Mouse (Mus musculus) megakaryocyte, embryonic 14.5 days (primary cell): ENCODE results near the gene Gm17387.

ENCODE experiments used
- FLI1 ChIP-seq: IDR thresholded peaks from 2 replicates; pipeline ENCODE4 v1.6.1; 2012; ENCODE audit warnings: low read length, inconsistent platforms, mixed read lengths
- GATA1 ChIP-seq: IDR thresholded peaks from 3 replicates; pipeline ENCODE4 v1.6.1; 2012; ENCODE audit warnings: mixed read lengths, low read length, inconsistent platforms, borderline replicate concordance

GRCm38 (mm10) chr7:141059929-141060328 is 31.0 kb downstream of the Gm17387 start:
- TF ChIP-seq GATA1 (no peak), FLI1 (no peak)
